Mouse (Mus musculus): ENCODE results near the gene Gstk1.

Gene Gstk1

GRCm38 (mm10) chr6:42265391-42266330 is 19.9 kb downstream of the Gstk1 start:
- peak; percentile 11 for DNase-seq (ENCODE audit: low read depth, low spot score)

GRCm38 (mm10) chr6:42270817-42271216 is 25.1 kb downstream of the Gstk1 start:
- DNase-seq (ENCODE audit: low read depth, low spot score): no peak

DNA sequence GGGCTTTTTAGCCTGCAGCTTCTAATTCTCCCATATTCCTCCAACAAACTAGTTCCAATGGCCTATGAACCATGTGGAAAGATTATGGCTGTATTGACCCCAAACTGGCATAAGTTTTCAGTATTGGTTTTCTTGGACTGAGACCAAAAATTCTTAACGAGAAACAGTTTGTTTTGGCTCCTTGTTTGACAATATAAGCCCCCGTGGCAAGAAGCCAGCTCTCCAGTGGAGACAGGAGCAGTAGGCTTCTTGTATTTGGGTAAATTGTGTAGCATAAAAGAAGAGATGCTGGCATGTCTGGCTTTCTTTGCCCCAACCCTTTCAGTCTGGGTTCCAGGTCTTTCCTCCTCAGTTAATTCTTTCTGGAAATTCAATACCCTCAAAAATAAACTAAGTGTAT is 30.4 kb downstream of the Gstk1 start:
- DNase-seq (ENCODE audit: low read depth, low spot score): no peak

DNA sequence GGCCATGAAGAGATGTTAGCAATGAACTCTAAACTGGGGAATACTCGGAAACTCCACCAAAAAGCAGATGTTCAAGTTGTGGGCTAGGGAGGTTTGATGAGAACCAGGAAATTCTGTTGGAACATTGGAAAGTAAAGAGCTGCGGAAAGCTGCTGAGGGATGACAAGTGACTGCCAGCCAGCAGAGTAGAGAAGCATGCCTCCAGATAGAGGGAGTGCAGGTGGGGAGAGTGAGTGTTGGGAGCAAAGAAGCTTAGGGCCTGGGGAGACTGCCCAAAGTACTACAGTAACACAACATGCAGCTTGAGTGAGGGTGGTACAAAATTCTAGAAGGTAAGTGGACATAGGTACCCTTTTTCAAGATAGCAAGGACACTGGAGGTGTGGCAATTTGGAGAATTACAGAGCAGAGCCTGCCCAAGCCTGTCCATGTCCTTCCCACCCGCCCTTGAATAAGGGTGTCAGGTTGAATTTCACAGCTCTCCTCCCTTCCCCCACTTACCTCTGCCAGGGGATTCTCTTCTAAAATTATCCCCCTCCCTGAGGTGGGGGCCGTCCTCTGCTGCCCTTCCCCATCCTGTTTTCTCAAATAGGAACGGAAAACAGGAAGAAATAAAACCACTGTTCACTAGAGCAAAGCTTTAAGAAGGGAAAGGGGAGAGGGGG is 37.3 kb downstream of the Gstk1 start:
- no peak for DNase-seq (ENCODE audit: low read depth, low spot score)

- DNase-seq (ENCODE audit: low read depth, low spot score): no peak
Observed at GRCm38 (mm10) chr6:42286448-42286847, 40.7 kb downstream of the Gstk1 start, which contains the start of gene Clcn1. Clcn1 (plus strand) TSS chr6:42286685.

DNA sequence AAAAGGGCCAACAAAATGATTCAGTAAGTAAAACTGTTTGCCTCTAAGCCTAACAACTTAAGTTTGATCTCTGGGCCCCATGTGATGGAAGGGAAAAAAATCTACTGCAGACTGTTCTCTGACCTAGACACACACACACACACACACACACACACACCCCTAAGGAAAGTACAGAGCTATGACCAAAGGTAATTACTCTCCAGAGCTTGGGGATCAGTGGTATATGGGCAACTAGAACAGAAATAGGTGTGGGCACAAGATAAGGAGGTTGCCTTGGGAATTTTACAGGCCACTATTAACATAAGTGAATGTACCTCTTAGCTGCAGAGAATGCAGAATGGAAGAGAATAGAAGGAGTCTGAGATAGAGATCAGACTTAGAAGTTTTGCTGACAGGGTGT is 41.8 kb downstream of the Gstk1 start:
- no peak for DNase-seq (ENCODE audit: low read depth, low spot score)

GRCm38 (mm10) chr6:42293327-42293726 is 47.6 kb downstream of the Gstk1 start:
- DNase-seq (ENCODE audit: low read depth, low spot score): no peak

GRCm38 (mm10) chr6:42295549-42296094 is 49.9 kb downstream of the Gstk1 start:
- DNase-seq (ENCODE audit: low read depth, low spot score): no peak

DNA sequence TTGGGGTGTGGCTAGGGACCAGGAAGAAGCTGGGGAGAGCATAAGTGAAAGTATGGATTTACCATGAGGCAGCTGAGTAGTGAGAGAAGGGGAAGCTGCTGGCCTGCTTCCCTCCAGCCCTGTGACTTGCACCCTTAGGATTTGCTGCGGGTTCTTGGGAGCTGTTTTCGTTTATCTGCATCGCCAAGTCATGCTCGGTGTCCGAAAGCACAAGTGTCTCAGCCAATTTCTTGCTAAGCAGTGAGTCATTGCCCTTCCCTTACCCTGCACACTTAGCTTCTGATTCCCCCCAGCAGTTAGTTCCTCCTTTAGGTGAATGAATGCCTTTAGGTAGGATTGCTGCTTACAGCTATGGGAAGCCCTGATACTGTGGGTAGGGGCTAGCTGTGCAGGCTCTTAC is 53.6 kb downstream of the Gstk1 start:
- DNase-seq (ENCODE audit: low read depth, low spot score): no peak
